Mouse (Mus musculus): Measurements from ENCODE around the gene Aqp2. TPM values are rescaled to one million over a fixed set of nuclear protein-coding genes. Genes with fewer than 3 reads are reported as not detected.

Gene Aqp2
- polyA plus RNA-seq, 1 experiment from 2014 or later, result not detected

GRCm38 (mm10) chr15:99603216-99603615 lies 24.4 kb downstream of the Aqp2 start:
- Histone ChIP-seq H3K36me3 (ENCODE audit: control insufficient read depth, insufficient read depth, low read length) (no peaks in the 10 kb centered on the region), H3K27ac (ENCODE audit: low read depth, low read length) (no peak overlapping the region), H3K4me1 (replicated peaks; ENCODE audit: control insufficient read depth, insufficient read depth, low read length) (peaks cover 21% of the 10 kb centered on the region), H3K9me3 (ENCODE audit: control insufficient read depth, low read length) (no peaks in the 10 kb centered on the region), H3K4me2 (replicated peaks; ENCODE audit: low read depth, low read length) (no peak overlapping the region), H3K27me3 (ENCODE audit: control insufficient read depth, insufficient read depth, low read length) (no peaks in the 10 kb centered on the region), H3K9ac (ENCODE audit: low read depth, low read length) (no peak overlapping the region), H3K4me3 (ENCODE audit: low read depth, low read length) (no peak overlapping the region)
- ATAC-seq (ENCODE audit: low FRiP score), result no peak
- DNase-seq (ENCODE audit: low spot score), result no peak
- WGBS, result 79% methylated on average over 7 of the region's 7 CpGs

GRCm38 (mm10) chr15:99605595-99605994 lies 26.7 kb downstream of the Aqp2 start:
- no peaks in the 10 kb centered on the region for H3K36me3 ChIP-seq (ENCODE audit: control insufficient read depth, insufficient read depth, low read length)
- H3K27me3 ChIP-seq (ENCODE audit: control insufficient read depth, insufficient read depth, low read length), result no peaks in the 10 kb centered on the region
- ATAC-seq (ENCODE audit: low FRiP score) (no peak), DNase-seq (ENCODE audit: low spot score) (no peak)
- H3K4me1 ChIP-seq (replicated peaks; ENCODE audit: control insufficient read depth, insufficient read depth, low read length), result peaks cover 15% of the 10 kb centered on the region
- H3K4me2 ChIP-seq (replicated peaks; ENCODE audit: low read depth, low read length), result no peak overlapping the region
- 65% methylated on average over 3 of the region's 3 CpGs for WGBS
- H3K4me3 ChIP-seq (ENCODE audit: low read depth, low read length), result no peak overlapping the region
- H3K9me3 ChIP-seq (ENCODE audit: control insufficient read depth, low read length), result no peaks in the 10 kb centered on the region
- H3K27ac ChIP-seq (ENCODE audit: low read depth, low read length), result no peak overlapping the region
- H3K9ac ChIP-seq (ENCODE audit: low read depth, low read length), result no peak overlapping the region

- 35% methylated on average over 5 of the region's 5 CpGs for WGBS
- ATAC-seq (ENCODE audit: low FRiP score) (no peak), DNase-seq (ENCODE audit: low spot score) (peak; percentile 17)
- Histone ChIP-seq H3K27ac (ENCODE audit: low read depth, low read length) (no peak overlapping the region), H3K4me1 (replicated peaks; ENCODE audit: control insufficient read depth, insufficient read depth, low read length) (peaks cover 20% of the 10 kb centered on the region), H3K4me2 (replicated peaks; ENCODE audit: low read depth, low read length) (no peak overlapping the region), H3K9ac (ENCODE audit: low read depth, low read length) (no peak overlapping the region), H3K36me3 (ENCODE audit: control insufficient read depth, insufficient read depth, low read length) (no peaks in the 10 kb centered on the region), H3K9me3 (ENCODE audit: control insufficient read depth, low read length) (no peaks in the 10 kb centered on the region), H3K27me3 (ENCODE audit: control insufficient read depth, insufficient read depth, low read length) (no peaks in the 10 kb centered on the region), H3K4me3 (ENCODE audit: low read depth, low read length) (no peak overlapping the region)
Observed at GRCm38 (mm10) chr15:99606515-99606914, 27.7 kb downstream of the Aqp2 start.

DNA sequence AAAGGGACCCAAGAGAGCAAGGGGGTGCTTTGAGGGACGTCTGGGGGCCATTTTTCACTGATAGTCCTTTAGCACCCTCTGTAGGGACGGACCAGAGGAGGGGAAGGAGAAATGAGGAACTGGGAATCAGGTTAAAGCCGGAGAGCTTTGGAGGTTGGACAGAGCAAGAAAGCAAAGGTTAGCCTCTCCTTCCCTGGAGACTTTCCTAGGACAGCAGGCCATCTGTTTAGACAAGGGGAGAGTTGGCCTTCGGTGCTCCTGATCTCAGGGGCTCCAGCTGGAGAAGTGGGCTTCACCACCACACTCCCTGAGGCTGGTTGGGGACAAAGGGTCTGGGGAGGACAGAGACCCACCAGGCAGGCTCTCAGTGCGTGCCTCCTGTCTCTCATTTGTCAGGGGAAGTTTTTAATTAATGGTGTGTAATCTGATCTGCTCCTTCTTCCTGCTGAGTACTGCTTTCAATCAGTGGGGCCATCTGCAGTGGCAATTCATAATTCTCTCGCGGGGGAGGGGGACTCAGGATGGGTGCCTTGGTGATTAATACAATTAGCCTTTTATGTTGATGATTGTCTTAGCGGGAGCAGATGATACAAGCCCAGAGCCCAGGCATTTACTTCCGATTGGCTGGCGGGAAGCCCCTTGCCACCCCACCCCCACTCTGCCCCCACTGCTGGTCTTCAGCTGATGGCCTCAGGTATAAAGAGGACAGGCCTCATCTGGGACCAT lies 28.7 kb downstream of the Aqp2 start:
- Histone ChIP-seq H3K27me3 (ENCODE audit: control insufficient read depth, insufficient read depth, low read length) (no peaks in the 10 kb centered on the region), H3K4me2 (replicated peaks; ENCODE audit: low read depth, low read length) (no peak overlapping the region), H3K36me3 (ENCODE audit: control insufficient read depth, insufficient read depth, low read length) (no peaks in the 10 kb centered on the region), H3K9ac (ENCODE audit: low read depth, low read length) (no peak overlapping the region), H3K9me3 (ENCODE audit: control insufficient read depth, low read length) (no peaks in the 10 kb centered on the region), H3K4me3 (ENCODE audit: low read depth, low read length) (no peak overlapping the region), H3K4me1 (replicated peaks; ENCODE audit: control insufficient read depth, insufficient read depth, low read length) (peaks cover 17% of the 10 kb centered on the region), H3K27ac (ENCODE audit: low read depth, low read length) (peak overlapping the region; percentile 74)
- WGBS, result 16% methylated on average over 10 of the region's 10 CpGs
- peak; percentile 57 for DNase-seq (ENCODE audit: low spot score)
- peak; percentile 90 for ATAC-seq (ENCODE audit: low FRiP score)

DNA sequence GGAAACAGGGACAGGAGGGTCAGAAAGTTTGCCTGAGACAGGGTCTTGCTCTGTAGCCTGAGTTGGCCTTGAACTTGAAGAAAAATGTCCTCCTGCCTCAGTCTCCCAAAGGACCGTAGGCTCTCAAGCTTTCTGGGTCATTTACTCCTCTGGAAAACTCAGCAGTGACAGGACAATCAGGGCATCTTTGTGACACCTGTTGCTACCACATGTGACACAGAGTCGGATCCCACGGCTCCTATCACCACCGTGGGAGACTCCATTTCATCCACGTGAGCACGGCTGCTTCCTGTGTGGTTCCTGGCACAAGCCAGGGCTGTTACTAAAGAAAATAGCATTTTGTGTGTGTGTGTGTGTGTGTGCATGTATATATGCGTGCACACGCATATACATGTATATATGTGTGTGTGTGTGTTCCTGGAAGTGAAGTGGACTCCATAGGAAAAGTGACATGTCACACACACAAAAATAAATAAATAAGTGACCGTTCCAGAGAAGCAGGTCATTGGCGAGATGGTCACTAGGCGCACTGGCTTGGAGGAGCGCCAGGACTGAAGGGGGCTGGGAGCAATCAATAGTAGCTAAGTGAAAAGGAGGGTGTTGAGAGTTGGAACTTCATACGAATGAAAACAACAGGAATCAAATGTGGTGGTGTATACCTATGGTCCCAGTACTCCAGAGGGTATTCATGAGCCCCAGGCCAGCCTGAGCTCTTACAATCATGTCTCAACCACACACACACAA lies 29.7 kb downstream of the Aqp2 start:
- no peak for DNase-seq (ENCODE audit: low spot score)
- Histone ChIP-seq H3K4me2 (replicated peaks; ENCODE audit: low read depth, low read length) (no peak overlapping the region), H3K9me3 (ENCODE audit: control insufficient read depth, low read length) (no peaks in the 10 kb centered on the region), H3K27ac (ENCODE audit: low read depth, low read length) (no peak overlapping the region), H3K4me3 (ENCODE audit: low read depth, low read length) (no peak overlapping the region), H3K9ac (ENCODE audit: low read depth, low read length) (no peak overlapping the region), H3K36me3 (ENCODE audit: control insufficient read depth, insufficient read depth, low read length) (no peaks in the 10 kb centered on the region), H3K4me1 (replicated peaks; ENCODE audit: control insufficient read depth, insufficient read depth, low read length) (peaks cover 15% of the 10 kb centered on the region), H3K27me3 (ENCODE audit: control insufficient read depth, insufficient read depth, low read length) (no peaks in the 10 kb centered on the region)
- 83% methylated on average over 13 of the region's 13 CpGs for WGBS
- no peak for ATAC-seq (ENCODE audit: low FRiP score)

GRCm38 (mm10) chr15:99611563-99611962 lies 32.7 kb downstream of the Aqp2 start:
- H3K9me3 ChIP-seq (ENCODE audit: control insufficient read depth, low read length), result no peaks in the 10 kb centered on the region
- H3K4me1 ChIP-seq (replicated peaks; ENCODE audit: control insufficient read depth, insufficient read depth, low read length), result peaks cover 14% of the 10 kb centered on the region
- no peak overlapping the region for H3K4me3 ChIP-seq (ENCODE audit: low read depth, low read length)
- H3K36me3 ChIP-seq (ENCODE audit: control insufficient read depth, insufficient read depth, low read length), result no peaks in the 10 kb centered on the region
- DNase-seq (ENCODE audit: low spot score) (no peak), ATAC-seq (ENCODE audit: low FRiP score) (no peak)
- no peaks in the 10 kb centered on the region for H3K27me3 ChIP-seq (ENCODE audit: control insufficient read depth, insufficient read depth, low read length)
- no peak overlapping the region for H3K9ac ChIP-seq (ENCODE audit: low read depth, low read length)
- 74% methylated on average over 7 of the region's 7 CpGs for WGBS
- H3K4me2 ChIP-seq (replicated peaks; ENCODE audit: low read depth, low read length), result no peak overlapping the region
- H3K27ac ChIP-seq (ENCODE audit: low read depth, low read length), result no peak overlapping the region

GRCm38 (mm10) chr15:99614273-99614672 lies 35.4 kb downstream of the Aqp2 start:
- no peaks in the 10 kb centered on the region for H3K27me3 ChIP-seq (ENCODE audit: control insufficient read depth, insufficient read depth, low read length)
- DNase-seq (ENCODE audit: low spot score) (no peak), ATAC-seq (ENCODE audit: low FRiP score) (no peak)
- no peak overlapping the region for H3K27ac ChIP-seq (ENCODE audit: low read depth, low read length)
- no peak overlapping the region for H3K4me3 ChIP-seq (ENCODE audit: low read depth, low read length)
- no peaks in the 10 kb centered on the region for H3K36me3 ChIP-seq (ENCODE audit: control insufficient read depth, insufficient read depth, low read length)
- H3K4me2 ChIP-seq (replicated peaks; ENCODE audit: low read depth, low read length), result no peak overlapping the region
- no peaks in the 10 kb centered on the region for H3K9me3 ChIP-seq (ENCODE audit: control insufficient read depth, low read length)
- no peak overlapping the region for H3K9ac ChIP-seq (ENCODE audit: low read depth, low read length)
- WGBS, result 78% methylated on average over 13 of the region's 13 CpGs
- peaks cover 5% of the 10 kb centered on the region; the same call in 1 of the 2 replicates for H3K4me1 ChIP-seq (replicated peaks; ENCODE audit: control insufficient read depth, insufficient read depth, low read length)

GRCm38 (mm10) chr15:99614753-99615152 lies 35.9 kb downstream of the Aqp2 start:
- Histone ChIP-seq H3K4me2 (replicated peaks; ENCODE audit: low read depth, low read length) (no peak overlapping the region), H3K9ac (ENCODE audit: low read depth, low read length) (no peak overlapping the region)
- DNase-seq (ENCODE audit: low spot score), result no peak

GRCm38 (mm10) chr15:99615246-99615645 lies 36.4 kb downstream of the Aqp2 start:
- H3K4me1 ChIP-seq (replicated peaks; ENCODE audit: control insufficient read depth, insufficient read depth, low read length), result peaks cover 5% of the 10 kb centered on the region; the same call in 1 of the 2 replicates
- ATAC-seq (ENCODE audit: low FRiP score), result no peak
- WGBS, result 61% methylated on average over 9 of the region's 9 CpGs
- no peaks in the 10 kb centered on the region for H3K27me3 ChIP-seq (ENCODE audit: control insufficient read depth, insufficient read depth, low read length)
- no peak overlapping the region for H3K4me2 ChIP-seq (replicated peaks; ENCODE audit: low read depth, low read length)
- DNase-seq (ENCODE audit: low spot score), result no peak
- no peak overlapping the region for H3K27ac ChIP-seq (ENCODE audit: low read depth, low read length)
- no peak overlapping the region for H3K9ac ChIP-seq (ENCODE audit: low read depth, low read length)
- H3K9me3 ChIP-seq (ENCODE audit: control insufficient read depth, low read length), result no peaks in the 10 kb centered on the region
- no peak overlapping the region for H3K4me3 ChIP-seq (ENCODE audit: low read depth, low read length)
- no peaks in the 10 kb centered on the region for H3K36me3 ChIP-seq (ENCODE audit: control insufficient read depth, insufficient read depth, low read length)

More at GRCm38 (mm10) chr15:99614753-99615152, 35.9 kb downstream of the Aqp2 start:
- peaks cover 5% of the 10 kb centered on the region; the same call in 1 of the 2 replicates for H3K4me1 ChIP-seq (replicated peaks; ENCODE audit: control insufficient read depth, insufficient read depth, low read length)
- H3K27ac ChIP-seq (ENCODE audit: low read depth, low read length), result no peak overlapping the region
- H3K27me3 ChIP-seq (ENCODE audit: control insufficient read depth, insufficient read depth, low read length), result no peaks in the 10 kb centered on the region
- H3K4me3 ChIP-seq (ENCODE audit: low read depth, low read length), result no peak overlapping the region
- whole genome bisulfite sequencing, result 29% methylated on average over 11 of the region's 12 CpGs
- H3K36me3 ChIP-seq (ENCODE audit: control insufficient read depth, insufficient read depth, low read length), result no peaks in the 10 kb centered on the region
- no peak for ATAC-seq (ENCODE audit: low FRiP score)
- H3K9me3 ChIP-seq (ENCODE audit: control insufficient read depth, low read length), result no peaks in the 10 kb centered on the region
